Mouse (Mus musculus) retina, postnatal 1 day (tissue): ENCODE results near the gene Fam155a.

Source experiments
- DNase-seq: peaks from one replicate; pipeline ENCODE4 v3.0.0-alpha.2; 2012

Gene Fam155a

DNA sequence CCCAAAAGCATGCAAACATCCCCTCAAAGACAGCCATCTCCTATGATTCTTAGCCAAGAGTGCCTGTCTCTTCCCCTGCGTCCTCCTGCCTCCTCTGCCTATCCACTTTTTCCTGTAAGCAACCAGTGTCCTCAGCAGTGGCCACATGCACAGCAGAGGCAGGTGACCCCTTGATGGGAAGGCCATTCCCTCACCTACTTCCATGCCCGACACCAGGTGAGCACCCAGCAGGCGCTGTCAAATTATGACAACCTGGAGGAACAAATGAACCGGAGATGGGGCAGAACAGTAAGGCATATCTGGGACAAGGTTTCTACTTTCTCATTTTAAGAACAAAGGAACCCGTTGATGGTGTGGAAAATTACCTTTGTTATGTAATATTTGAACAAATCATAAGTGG lies 515.6 kb downstream of the Fam155a start:
- no peak for DNase-seq

DNA sequence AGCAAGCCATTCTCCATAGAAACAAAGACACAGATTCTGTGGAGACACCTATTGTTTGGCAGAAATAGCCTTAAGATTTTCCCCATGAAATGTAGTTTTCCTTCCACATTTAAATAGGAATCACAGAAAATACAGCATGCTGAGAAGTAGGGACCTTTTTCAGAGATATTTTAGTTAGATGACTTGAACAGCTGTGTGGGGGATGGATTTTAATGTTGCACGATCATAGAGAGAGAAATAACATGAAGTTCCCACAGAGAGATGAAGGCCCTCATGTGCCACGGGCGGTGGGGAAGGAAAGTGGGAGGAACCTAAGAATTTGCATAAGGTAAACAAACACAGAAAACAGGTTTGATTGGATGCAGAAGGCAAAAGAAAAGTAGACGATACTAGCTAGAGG lies 518.0 kb downstream of the Fam155a start:
- no peak for DNase-seq

DNA sequence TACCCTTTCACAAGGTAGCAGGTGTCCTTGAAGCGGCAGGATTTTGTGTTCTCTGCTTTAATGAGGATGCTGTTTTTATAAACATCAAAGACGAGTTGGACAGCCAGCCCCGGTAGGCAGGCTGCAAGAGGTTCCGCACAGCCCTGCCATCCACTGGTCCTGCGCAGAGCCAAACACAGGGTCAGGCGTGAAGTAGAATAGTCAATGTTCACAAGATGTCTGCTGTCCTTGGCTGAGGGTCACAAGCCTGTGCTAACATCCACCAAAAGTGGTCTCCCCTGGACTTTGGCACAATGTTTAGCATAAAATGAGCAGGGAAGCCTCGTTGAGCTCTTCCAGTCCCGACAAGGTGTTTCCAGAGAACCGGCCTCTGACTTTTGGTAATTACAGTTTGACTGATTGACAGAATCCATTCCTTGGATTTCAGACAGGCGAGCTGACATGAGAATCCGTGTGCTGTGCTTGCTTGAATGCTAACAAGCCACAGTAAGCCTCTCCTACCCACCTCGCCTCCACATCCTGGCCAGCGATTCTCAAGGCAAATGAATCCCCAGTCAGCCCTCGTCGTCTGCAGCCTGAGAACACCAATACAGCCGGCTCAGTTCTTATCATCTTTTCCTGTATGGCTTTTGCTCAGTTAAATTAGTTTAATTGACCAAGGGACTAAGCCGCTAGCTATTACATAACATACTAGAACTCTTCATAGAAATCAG lies 522.7 kb downstream of the Fam155a start:
- no peak for DNase-seq

DNA sequence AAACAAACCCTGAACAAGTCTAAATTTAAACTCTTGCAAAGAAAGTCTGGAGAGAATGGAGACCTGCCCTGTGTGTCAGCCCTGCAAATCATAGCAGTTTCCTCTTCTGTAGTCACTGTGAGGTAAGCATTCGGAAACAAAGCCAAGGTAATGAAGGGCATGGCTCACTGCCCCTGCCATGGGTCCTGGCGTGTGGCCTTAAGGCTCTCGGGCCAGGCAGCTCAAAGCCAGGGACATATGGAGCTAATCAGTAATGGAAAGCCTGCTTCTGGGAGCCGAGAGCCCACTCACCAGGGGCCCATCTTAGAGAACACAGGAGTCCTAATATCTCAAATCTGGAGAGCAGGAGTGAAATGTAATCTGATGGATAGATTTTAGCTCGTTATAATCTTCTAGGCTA lies 525.0 kb downstream of the Fam155a start:
- peak; percentile 24 for DNase-seq

DNA sequence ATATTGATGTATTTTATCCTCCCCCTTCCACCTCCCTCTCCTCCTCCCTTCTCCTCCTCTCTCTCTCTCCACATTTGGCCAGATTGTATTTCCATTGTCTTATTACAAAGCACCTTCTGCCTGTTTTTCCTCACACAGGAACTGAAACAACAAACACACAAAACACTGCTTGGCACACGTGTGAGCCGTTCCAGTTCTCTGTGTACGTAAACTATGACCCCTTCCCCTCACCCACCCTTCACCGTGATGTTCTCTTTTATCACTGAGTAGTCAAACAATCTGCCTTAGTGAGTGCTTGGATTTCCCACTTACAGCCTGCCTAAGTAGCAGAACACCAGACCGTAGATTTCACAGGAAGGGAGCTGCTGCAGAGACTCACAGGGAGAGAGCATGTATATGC lies 530.0 kb downstream of the Fam155a start:
- DNase-seq: peak; percentile 64

DNA sequence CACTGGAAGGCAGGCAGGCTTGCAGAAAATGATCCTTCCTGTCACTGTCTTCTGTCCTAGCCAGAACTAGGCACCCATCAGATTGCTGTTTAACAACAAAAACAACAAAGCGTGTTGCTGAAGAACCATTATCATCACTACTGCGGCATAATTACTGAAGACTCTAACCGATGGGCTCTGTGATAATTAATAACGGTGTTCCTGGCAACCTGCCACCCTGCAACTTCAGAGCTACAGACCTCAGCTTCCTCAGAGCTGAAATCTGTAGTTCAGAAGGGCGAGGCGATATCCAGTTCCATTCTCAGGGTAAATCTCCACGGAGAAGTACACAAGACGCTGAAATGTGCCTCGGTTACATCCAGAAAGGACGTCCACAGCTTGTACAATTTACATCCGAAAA lies 531.2 kb downstream of the Fam155a start:
- DNase-seq: peak; percentile 89

DNA sequence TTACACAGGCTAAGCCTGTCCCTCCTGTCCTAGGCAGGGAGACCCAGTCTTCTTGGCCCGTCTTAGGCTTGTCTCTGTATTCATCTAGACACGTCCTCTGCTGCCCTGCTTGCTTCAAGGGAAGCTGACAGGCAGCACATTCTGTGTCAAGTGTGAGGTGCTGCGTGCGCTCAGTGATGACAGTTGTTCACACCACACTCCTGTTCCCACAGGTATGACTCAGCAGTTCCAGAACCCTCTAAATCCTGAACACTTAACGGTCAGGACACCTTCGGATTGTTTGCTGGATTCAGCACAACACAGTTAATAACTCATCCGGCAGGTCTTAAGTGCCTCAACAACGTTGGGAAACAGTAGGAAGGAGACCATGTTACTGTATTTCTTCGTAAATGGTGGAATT lies 532.0 kb downstream of the Fam155a start:
- peak; percentile 41 for DNase-seq

DNA sequence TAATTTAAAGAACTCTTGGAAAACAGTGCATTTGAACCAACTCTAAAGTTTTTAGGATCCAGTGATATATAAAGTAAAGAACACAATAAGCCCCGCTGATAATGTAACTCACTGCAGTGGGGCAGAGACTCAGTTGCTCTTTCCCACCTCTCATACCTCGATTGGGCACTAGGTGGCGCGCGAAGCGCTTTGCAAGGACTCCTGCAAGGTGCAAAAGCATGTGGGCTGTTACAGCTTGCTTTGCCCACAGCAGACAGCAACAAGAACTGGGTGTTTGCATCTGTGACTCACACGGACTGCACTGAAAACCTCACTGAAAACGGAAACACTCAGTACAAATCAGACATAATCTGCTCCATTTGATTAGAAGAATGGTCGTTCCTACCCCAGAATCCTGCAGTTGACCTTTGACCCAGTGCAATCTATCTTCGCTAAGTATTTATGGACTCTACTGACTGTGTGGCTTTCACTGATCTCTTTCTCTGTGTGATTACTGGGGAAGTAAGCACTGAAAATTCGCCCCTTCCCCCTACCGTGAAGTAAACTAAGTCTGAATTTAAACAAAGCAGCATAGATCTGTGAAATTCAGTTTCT lies 537.5 kb downstream of the Fam155a start:
- peak; percentile 88 for DNase-seq

DNA sequence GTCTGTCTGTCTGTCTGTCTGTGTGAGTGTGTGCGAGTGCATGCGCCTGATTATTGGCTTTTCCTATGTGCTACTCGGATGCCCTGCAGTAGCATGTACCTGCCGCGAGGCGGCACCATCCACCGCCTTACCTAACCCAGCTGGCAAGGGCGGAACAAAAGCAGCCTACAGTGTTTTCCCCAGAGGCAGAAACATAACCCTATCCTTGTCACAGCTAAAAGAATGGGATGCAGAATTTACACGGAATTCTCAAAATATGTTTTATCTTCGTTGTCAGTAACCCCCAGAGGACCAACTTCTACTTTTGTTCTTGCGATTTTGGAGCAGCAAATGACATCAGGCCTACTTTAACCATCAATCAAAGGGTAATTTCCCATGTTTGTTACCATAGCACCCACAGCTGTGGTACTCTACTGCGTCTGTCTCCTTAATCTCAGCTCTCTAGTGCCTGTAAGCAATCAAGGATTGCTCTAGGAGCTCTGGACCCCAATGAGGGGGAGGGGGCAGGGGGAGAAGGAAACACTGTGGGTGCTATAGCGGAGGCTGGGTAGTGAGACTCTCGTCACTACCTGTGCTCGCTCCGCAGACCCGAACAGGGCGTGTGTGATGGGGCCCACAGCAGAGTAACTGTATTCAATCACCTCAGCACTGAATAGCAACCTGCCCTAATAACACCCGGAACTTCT lies 543.0 kb downstream of the Fam155a start:
- DNase-seq: peak; percentile 80

DNA sequence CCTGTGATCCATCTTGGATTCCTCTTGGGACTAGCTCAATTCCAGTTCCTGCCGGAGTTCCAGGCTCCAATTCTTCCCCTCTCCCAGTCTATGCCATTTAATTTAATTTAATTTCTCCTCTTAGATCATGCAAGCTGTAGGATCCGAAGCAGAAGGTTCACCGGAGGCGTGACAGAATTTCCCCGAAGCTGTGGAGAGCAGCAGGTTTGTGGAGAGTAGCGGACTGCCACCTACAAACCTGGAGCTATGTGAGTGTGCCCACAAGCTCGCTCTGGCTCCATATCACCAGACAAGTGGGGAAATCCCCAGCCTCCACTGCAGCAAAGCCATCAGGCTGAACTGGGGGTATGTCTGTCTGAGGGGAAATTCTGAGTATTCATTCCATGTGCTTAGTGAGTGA lies 544.2 kb downstream of the Fam155a start:
- DNase-seq: no peak

DNA sequence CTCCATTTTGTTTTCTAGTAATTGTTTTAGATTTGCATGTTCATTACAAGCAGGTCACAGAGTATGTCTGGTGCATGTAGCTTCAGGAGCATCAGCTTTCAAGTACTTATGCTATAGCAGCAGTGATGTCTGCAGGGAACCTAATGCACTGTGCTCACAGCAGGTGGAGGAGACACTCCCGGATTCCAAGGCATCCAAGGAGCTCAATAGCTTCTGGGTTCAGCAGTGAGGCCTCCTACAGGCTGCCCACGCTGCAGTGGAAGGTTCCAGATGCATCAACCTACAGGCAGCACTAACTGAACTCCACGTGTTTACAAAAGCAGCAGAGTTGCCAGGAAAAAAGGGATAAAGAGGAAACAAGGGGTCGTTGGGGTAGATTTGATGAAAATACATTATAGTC lies 559.2 kb downstream of the Fam155a start:
- DNase-seq: no peak

DNA sequence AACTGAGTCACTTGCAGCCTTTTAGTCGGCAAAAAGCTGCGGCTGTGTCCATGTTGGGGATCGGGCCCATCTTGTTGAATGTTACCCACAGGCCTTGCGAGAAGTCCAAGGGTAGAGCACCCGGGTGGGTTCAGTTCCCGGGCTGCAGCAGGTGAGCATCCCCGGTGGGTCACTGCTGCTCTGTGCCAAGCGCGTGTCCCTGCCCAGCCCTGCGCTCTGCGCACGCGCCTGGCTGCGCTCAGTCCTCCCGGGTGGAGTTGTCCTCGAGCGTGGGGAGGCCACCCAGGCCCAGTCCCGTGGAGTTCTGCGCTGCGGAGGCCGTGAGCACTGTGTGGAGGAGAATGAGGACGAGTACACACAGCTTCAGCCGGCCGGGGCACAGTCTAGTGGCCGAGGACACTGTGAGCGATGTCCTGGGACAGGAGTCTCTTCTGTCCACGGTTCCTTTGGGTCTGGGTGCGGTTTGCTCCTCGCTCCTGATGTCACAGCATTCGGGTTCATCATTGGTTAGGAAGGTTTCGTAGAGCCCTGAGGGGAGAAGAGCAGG lies 563.4 kb downstream of the Fam155a start:
- no peak for DNase-seq

DNA sequence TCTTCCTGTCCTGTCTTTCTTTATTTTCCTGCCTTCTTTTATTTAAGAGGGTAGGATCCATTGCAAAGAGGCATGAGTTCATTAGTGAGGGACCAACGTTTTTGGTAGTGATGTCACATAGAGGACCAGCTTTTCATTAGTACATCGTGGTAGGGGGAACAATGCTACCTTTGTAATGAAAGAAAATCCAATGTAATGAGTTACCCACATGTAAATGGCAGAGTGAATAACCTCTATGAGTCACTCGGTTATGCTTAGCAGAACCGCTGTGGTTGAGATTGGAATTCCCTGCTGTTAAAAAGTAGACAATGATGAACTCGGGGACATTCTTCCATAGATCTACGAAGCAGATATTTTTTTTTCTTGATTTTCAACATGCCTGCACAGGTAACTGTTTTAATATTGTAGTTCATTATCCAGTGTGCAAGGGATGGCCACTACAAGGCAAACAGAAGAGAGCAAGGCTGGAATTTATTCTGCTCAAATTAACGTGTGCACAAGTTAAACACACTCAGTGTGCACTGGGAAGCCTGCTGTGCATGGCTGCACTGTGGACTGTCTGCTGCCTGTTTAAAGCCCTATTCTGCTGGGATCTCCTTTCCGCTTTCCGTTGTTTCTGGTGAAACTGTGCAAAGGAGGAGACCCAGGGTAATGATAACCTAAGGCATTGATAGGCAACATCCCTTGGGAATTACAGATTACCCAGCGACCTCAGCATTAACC lies 566.5 kb downstream of the Fam155a start:
- peak; percentile 8 for DNase-seq

DNA sequence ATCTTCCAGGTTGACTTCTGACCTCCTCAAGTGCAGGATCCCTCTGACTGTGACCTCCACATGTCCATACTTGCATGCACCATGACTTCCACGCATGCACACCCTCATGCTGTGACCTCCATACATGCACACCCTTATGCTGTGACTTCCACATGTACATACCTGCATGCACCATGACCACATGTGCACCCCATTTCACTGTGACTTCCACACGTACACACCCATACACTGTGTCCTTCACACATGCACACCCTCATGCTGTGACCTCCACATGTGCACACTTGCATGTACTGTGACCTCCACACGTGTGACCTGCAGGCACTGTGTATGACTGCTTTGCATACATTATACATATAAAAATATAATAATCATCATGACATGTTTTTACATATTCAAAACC lies 570.9 kb downstream of the Fam155a start:
- DNase-seq: no peak

DNA sequence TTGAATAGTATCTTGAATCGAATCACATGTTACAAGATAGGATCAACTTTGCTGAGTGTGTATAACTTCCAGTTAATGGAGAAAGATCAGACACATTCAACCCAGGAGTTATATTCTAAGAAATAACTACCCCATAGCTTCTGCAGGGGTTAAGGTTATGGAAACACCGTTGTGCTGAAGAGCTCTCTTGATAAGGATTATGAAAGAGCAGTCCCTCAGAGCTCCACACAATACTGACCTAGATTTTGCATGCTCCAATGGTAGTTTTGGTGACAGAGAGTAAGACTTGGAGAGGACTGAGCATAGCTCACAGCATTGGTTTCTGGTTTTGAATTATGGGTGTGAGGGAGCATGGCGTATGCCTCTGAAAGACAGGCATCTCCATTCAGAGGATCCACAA lies 579.3 kb downstream of the Fam155a start:
- DNase-seq: no peak

DNA sequence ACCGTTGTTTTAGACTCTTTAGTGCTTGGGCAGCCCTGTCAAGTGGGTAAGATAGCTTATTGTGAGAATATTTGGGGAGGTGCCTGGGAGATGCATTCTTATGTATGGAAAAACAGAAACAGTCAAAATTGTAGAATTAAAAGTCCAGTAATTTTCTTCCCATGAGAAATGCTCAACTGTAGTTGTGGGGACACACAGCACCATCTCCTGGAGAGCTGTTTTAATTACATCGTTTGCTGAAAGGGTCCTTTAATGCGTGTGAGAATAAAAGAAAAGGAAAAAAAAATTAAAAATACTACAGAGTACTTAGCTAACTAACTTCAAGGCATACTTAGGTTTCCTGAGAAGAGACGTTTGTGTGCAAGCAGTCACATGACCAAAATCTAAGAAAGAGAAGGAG lies 582.3 kb downstream of the Fam155a start:
- DNase-seq: peak; percentile 9

DNA sequence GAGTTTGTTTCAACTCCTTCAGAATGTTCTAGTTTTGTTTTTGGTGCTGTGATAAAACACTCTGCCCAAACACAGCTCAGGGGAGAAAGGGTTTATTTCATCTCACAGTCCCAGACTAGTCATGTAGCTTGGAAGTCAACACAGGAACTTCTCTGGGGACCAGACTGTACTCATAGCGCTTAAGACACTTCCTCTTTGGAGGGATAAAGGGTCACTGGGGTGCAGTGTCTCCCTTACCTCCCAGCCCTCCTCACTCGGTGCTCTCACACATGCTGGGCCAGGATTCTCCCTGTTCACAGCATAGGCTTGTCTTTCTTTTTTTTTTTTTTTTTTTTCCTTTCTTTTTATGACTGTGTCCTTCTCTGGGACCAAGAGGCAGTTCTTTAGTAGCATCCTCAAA lies 585.8 kb downstream of the Fam155a start:
- no peak for DNase-seq

DNA sequence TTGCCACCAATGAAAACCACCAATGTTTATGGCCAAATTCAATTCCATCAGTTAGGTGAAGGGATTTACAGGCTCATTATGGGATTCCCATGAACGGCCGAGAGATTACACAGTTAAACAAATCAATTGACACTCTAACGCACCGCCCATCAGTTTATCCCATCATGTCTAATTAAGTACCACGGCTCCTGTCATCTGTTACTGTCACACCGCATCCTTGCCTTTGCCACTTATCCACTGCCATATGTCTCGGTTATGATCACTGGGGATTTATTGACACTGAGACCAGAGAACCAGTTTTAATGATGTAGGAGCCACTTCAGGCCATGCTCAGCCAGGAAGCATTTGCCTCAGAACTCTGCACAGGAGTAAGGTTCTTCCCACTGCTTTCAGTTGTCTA lies 588.5 kb downstream of the Fam155a start:
- DNase-seq: peak; percentile 70

DNA sequence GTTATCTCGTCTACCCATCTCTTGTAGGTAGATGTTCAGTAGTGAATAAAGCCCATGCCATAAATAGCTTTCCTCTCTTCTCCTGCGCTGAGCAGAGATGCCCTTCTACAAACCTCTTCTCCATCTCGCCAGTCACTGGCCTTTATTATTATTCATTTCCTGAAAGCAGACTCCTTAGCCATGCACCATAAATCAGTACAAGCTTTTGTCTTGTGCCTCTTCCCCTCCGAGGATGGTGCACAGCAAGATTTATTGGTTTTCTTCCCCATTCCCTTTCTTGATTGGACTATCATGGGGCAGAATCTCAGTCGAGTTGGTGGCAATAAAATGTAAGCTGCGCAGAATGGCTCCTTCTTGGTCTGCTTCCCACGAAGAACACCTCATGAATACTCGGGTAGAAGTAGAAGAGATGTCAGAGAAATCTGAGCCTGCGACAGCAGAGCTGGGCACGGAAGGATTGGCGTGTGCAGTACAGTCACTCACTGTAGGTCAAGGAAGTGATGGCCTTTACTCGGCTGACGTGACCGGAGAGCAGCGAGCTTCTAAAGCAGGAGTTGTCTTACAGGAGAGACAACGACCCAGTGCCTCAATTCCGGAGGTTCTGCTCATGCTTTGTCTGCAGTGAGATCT lies 590.2 kb downstream of the Fam155a start:
- no peak for DNase-seq

DNA sequence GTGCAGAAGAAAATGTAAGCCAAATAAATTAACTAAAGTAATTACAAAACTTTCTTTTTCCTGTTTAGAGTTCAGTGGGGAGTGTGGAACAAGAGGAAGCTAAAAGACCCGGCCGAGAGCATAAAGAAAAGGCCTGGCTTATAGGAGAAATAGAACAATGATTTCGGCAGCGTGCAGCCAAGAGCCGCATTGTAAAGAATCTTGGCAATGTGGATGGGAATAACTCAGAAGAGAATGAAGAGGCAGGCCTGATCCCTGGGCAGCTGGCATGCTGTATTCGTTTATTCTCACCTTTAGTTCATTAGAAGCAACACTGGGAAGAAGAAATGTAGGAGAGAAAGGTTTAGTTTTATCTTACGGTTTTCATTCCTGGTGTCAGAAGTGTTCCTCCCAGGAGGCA lies 594.0 kb downstream of the Fam155a start:
- no peak for DNase-seq

DNA sequence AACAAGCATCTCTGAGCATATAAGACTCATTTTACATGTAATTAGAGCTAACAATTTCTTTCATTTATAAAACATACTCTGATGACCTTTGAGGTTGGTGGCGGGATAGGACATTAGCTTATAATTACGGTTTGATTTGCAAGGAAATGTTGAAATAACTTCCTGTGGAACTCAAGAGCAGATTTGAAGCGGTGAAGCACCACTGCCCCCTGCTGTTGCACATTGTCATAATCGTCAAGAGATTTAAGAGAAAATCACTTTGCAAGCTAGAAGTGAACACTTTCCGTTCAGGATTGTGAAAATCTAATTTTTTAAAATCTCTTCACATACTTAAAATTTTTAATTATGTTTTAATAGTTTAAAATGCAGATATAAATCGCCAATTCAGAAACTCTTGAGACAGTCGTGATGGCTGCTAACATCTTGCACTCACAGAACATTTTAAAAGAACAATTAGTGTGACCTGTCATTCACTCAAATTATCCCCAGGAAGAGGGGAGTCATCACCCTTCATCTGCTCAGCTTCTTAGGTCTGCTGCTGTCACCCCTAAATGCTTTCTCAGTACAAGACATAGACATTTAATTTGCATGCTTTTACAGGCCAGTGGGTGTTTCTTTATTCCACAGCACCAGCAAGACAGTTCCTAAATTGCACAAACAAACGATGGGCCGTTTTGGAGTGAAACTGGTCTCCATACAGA lies 595.9 kb downstream of the Fam155a start:
- peak; percentile 81 for DNase-seq

DNA sequence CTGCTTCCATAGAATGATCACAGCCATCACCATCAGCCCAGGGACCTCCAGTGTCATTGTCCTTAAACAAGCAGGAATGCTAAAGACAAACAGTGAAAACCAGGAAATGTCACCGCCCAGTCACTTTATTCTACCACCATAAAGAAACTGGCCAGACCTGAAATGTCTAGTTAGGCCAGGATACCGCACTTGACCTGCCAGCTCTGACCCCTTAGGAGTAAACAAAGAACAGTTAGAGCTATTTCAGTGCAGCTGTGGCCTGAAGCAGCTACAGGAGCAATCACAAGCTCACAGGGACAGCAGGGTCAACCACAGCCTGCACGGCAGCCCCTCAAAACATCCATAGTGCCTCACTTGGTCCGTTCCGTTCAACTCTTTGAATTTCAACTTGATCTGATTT lies 599.1 kb downstream of the Fam155a start:
- DNase-seq: no peak
